Mouse (Mus musculus) heart, embryonic 11.5 days (tissue): ENCODE measurements around the gene Kantr. TPM values are rescaled to one million over a fixed set of nuclear protein-coding genes. Genes with fewer than 3 reads are reported as not detected.
A peak's percentile ranks its signal among the peaks of the same experiment; 100 is the strongest.
"Not testable (repeated sequence)": the region's sequence is repeated elsewhere in the genome, so short reads cannot be mapped to it uniquely, and the experiment has no call there.

Experiments used
- ATAC-seq: fragments of 200-750 bp; cut with Nextera tagmentation; replicated peaks from 2 replicates; pipeline ENCODE4 v1.8.0; 2017; ENCODE audit warnings: moderate library complexity; ENCODE audit not compliant: insufficient number of reproducible peaks, low FRiP score, low TSS enrichment
- H3K27ac ChIP-seq: fragments of 300-500 bp; sonication (generic); 2 replicates; pipeline ENCODE4 v1.5.1; 2014; ENCODE audit warnings: mild to moderate bottlenecking, low read depth, low read length
- H3K27me3 ChIP-seq: fragments of 300-500 bp; sonication (generic); 2 replicates; pipeline ENCODE4 v1.6.1; 2014; ENCODE audit warnings: mild to moderate bottlenecking, low read length, mixed read lengths; ENCODE audit not compliant: control insufficient read depth, insufficient read depth
- H3K36me3 ChIP-seq: fragments of 300-500 bp; sonication (generic); 2 replicates; pipeline ENCODE4 v1.6.1; 2014; ENCODE audit warnings: mild to moderate bottlenecking, low read length, moderate library complexity, mixed read lengths; ENCODE audit not compliant: control insufficient read depth, insufficient read depth
- H3K4me1 ChIP-seq: fragments of 300-500 bp; sonication (generic); 2 replicates; pipeline ENCODE4 v1.6.1; 2014; ENCODE audit warnings: low read length; ENCODE audit not compliant: control insufficient read depth, insufficient read depth
- H3K4me2 ChIP-seq: fragments of 300-500 bp; sonication (generic); 2 replicates; pipeline ENCODE4 v1.6.1; 2014; ENCODE audit warnings: mild to moderate bottlenecking, moderate library complexity
- H3K4me3 ChIP-seq: fragments of 300-500 bp; sonication (generic); 2 replicates; pipeline ENCODE4 v1.5.1; 2014; ENCODE audit warnings: low read depth, low read length
- H3K9ac ChIP-seq: fragments of 300-500 bp; sonication (generic); 2 replicates; pipeline ENCODE4 v1.6.1; 2014; ENCODE audit warnings: mild to moderate bottlenecking, low read depth, low read length, moderate library complexity
- H3K9me3 ChIP-seq: fragments of 300-500 bp; sonication (generic); replicated peaks from 2 replicates; pipeline ENCODE4 v1.6.1; 2016; ENCODE audit warnings: low read length; ENCODE audit not compliant: control insufficient read depth
- WGBS: fragments of 180-500 bp; shearing (Covaris S2); extraction: QIAGEN DNeasy Blood & Tissue Kit; methylation state at CpG from one replicate; pipeline ENCODE4 v1.1.7; 2014; ENCODE audit not compliant: insufficient replicate concordance; 5-methylcytosine and 5-hydroxymethylcytosine counted together
- polyA plus RNA-seq: library from polyadenylated mRNA; unstranded; fragments of >200 nt; fragmentation: Nextera tagmentation; extraction: Ambion mirVana; gene quantifications from 2 replicates; pipeline ENCODE4 v1.2.1, GENCODE M21; 2014

Kantr gene
- polyA plus RNA-seq, 1 experiment from 2014 or later: 9.7 TPM

GRCm38 (mm10) chrX:152342358-152342901, 15.1 kb upstream of the Kantr start, which contains the start of gene Tspyl2:
Tspyl2 (minus strand) TSS chrX:152342425.
- peak within 1 kb of the TSS; percentile 62 for H3K4me3 ChIP-seq
- H3K36me3 ChIP-seq: peaks cover 3% of the 10 kb centered on the region
- H3K27me3 ChIP-seq: peaks cover 35% of the 10 kb centered on the region
- H3K4me2 ChIP-seq: peak within 1 kb of the TSS; percentile 62
- H3K9ac ChIP-seq: peak within 1 kb of the TSS; percentile 82
- H3K4me1 ChIP-seq: no peaks in the 10 kb centered on the region
- H3K9me3 ChIP-seq: no peaks in the 10 kb centered on the region
- WGBS: 10% methylated on average over 27 of the region's 27 CpGs
- peak; percentile 97 for ATAC-seq
- peak within 1 kb of the TSS; percentile 75 for H3K27ac ChIP-seq

- WGBS: 23% methylated on average over 11 of the region's 11 CpGs
- Histone ChIP-seq H3K4me1 (0 out of 2 replicates have a peak, but pooled peaks cover 3% of the 10 kb centered on the region), H3K9me3 (no peaks in the 10 kb centered on the region), H3K27me3 (peaks cover 31% of the 10 kb centered on the region), H3K9ac (peak overlapping the region; percentile 82), H3K27ac (no peak overlapping the region), H3K36me3 (peaks cover 3% of the 10 kb centered on the region), H3K4me2 (peak overlapping the region; percentile 62), H3K4me3 (peak overlapping the region; percentile 62)
- no peak for ATAC-seq
Observed at GRCm38 (mm10) chrX:152341496-152341895, 14.2 kb upstream of the Kantr start.

GRCm38 (mm10) chrX:152336546-152337332, 9.4 kb upstream of the Kantr start:
- H3K9me3 ChIP-seq: no peaks in the 10 kb centered on the region
- peak overlapping the region; percentile 65 for H3K9ac ChIP-seq
- peaks cover 19% of the 10 kb centered on the region for H3K27me3 ChIP-seq
- WGBS: 12% methylated on average over 33 of the region's 33 CpGs
- ATAC-seq: peak; percentile 95
- H3K36me3 ChIP-seq: peaks cover 3% of the 10 kb centered on the region
- peak overlapping the region; percentile 65 for H3K4me2 ChIP-seq
- peak overlapping the region; percentile 30 for H3K4me3 ChIP-seq
- H3K4me1 ChIP-seq: 0 out of 2 replicates have a peak, but pooled peaks cover 3% of the 10 kb centered on the region
- peak overlapping the region; percentile 88 for H3K27ac ChIP-seq

GRCm38 (mm10) chrX:152336123-152336522, 8.8 kb upstream of the Kantr start:
- 0 out of 2 replicates have a peak, but pooled peaks have one; percentile 3 for ATAC-seq
- not testable (repeated sequence) for H3K27ac ChIP-seq

GRCm38 (mm10) chrX:152329400-152329799, 2.1 kb upstream of the Kantr start:
- not testable (repeated sequence) for H3K4me1 ChIP-seq, H3K9me3 ChIP-seq, H3K27ac ChIP-seq, H3K4me3 ChIP-seq, H3K4me2 ChIP-seq, ATAC-seq, H3K27me3 ChIP-seq, H3K9ac ChIP-seq, H3K36me3 ChIP-seq

More at GRCm38 (mm10) chrX:152336123-152336522, 8.8 kb upstream of the Kantr start:
- H3K9me3 ChIP-seq, H3K9ac ChIP-seq, H3K4me1 ChIP-seq, H3K36me3 ChIP-seq: not testable (repeated sequence)
- peak overlapping the region; percentile 30 for H3K4me3 ChIP-seq
- H3K4me2 ChIP-seq: peak overlapping the region; percentile 65
- H3K27me3 ChIP-seq: peaks cover 14% of the 10 kb centered on the region
- WGBS: 49% methylated on average over 4 of the region's 4 CpGs

- 22% methylated on average over 8 of the region's 8 CpGs for WGBS
- H3K36me3 ChIP-seq: no peaks in the 10 kb centered on the region
- no peaks in the 10 kb centered on the region for H3K9me3 ChIP-seq
- no peak for ATAC-seq
- no peak overlapping the region for H3K27ac ChIP-seq
- peak overlapping the region; percentile 66 for H3K4me2 ChIP-seq
- no peaks in the 10 kb centered on the region for H3K4me1 ChIP-seq
- H3K9ac ChIP-seq: 0 out of 2 replicates have a peak overlapping the region, but pooled peaks have one; percentile 43
- peak overlapping the region; percentile 63 for H3K4me3 ChIP-seq
- H3K27me3 ChIP-seq: peaks cover 6% of the 10 kb centered on the region
Observed at GRCm38 (mm10) chrX:152327689-152328052, 376 bp upstream of the Kantr start.

- 91% methylated on average over 1 of the region's 1 CpGs for WGBS
- peaks cover 6% of the 10 kb centered on the region for H3K27me3 ChIP-seq
Observed at GRCm38 (mm10) chrX:152323584-152323983, 3.7 kb downstream of the Kantr start.

GRCm38 (mm10) chrX:152322776-152323175, 4.5 kb downstream of the Kantr start:
- Histone ChIP-seq H3K36me3 (no peaks in the 10 kb centered on the region), H3K27me3 (peaks cover 6% of the 10 kb centered on the region), H3K9me3 (no peaks in the 10 kb centered on the region), H3K4me3 (no peak overlapping the region), H3K4me2 (no peak overlapping the region), H3K4me1 (no peaks in the 10 kb centered on the region), H3K27ac (no peak overlapping the region), H3K9ac (no peak overlapping the region)
- 51% methylated on average over 2 of the region's 2 CpGs for WGBS
- ATAC-seq: no peak

More at GRCm38 (mm10) chrX:152323584-152323983, 3.7 kb downstream of the Kantr start:
- Histone ChIP-seq H3K36me3 (no peaks in the 10 kb centered on the region), H3K4me2 (no peak overlapping the region), H3K4me3 (no peak overlapping the region), H3K9me3 (no peaks in the 10 kb centered on the region), H3K27ac (no peak overlapping the region), H3K9ac (no peak overlapping the region), H3K4me1 (no peaks in the 10 kb centered on the region)
- no peak for ATAC-seq
